Mouse (Mus musculus) liver, adult 2 months (tissue): ENCODE data around the gene Tex50.

Experiments used
- CTCF ChIP-seq: fragments of 200-500 bp; IDR thresholded peaks from 2 replicates; pipeline ENCODE4 v1.5.1; 2011; ENCODE audit warnings: low read depth, low read length, control low read depth
- POLR2A ChIP-seq: fragments of 200-500 bp; IDR thresholded peaks from 2 replicates; pipeline ENCODE4 v1.6.1; 2011; ENCODE audit warnings: low read length, control low read depth; ENCODE audit not compliant: insufficient read depth; ENCODE audit errors: extremely low read depth

GRCm38 (mm10) chr1:161199856-161200255 is 40.7 kb upstream of the Tex50 start:
- TF ChIP-seq CTCF (no peak), POLR2A (no peak)
